Mouse (Mus musculus) limb, embryonic 11.5 days (tissue): ENCODE measurements around the gene Ugt2b36. TPM values are rescaled to one million over a fixed set of nuclear protein-coding genes. Genes with fewer than 3 reads are reported as not detected.

Experiments
- polyA plus RNA-seq: library from polyadenylated mRNA; unstranded; fragments of >200 nt; fragmentation: Nextera tagmentation; extraction: Ambion mirVana; gene quantifications from 2 replicates; pipeline ENCODE4 v1.2.1, GENCODE M21; 2014

Ugt2b36 gene
- polyA plus RNA-seq, 1 experiment from 2014 or later = not detected

Other genes with a start within 250 kb of the Ugt2b36 start
- gene Ugt2b34, start 185.6 kb downstream of the Ugt2b36 start, polyA plus RNA-seq = not detected in 2 replicates
- gene Ugt2b1, start 166.0 kb downstream of the Ugt2b36 start, polyA plus RNA-seq = not detected in 2 replicates
- not detected in 2 replicates for gene Ugt2b35, start 91.7 kb downstream of the Ugt2b36 start, polyA plus RNA-seq
- gene Ugt2b5, start 47.8 kb upstream of the Ugt2b36 start, polyA plus RNA-seq = not detected in 2 replicates
- gene Ugt2b37, start 162.2 kb upstream of the Ugt2b36 start, polyA plus RNA-seq = not detected in 2 replicates
- gene Ugt2a3, start 244.6 kb upstream of the Ugt2b36 start, polyA plus RNA-seq = not detected in 2 replicates